Mouse (Mus musculus) forebrain, embryonic 11.5 days (tissue): Measurements from ENCODE around the gene Lrrc4. TPM values are rescaled to one million over a fixed set of nuclear protein-coding genes. Genes with fewer than 3 reads are reported as not detected.
A peak's percentile ranks its signal among the peaks of the same experiment; 100 is the strongest.

Source experiments
- ATAC-seq: fragments of 200-750 bp; cut with Nextera tagmentation; replicated peaks from 2 replicates; pipeline ENCODE4 v1.8.0; 2017; ENCODE audit warnings: moderate TSS enrichment; ENCODE audit not compliant: low FRiP score
- DNase-seq: peaks from one replicate; pipeline ENCODE4 v3.0.0-alpha.2; 2017; ENCODE audit warnings: low spot score
- H3K27ac ChIP-seq: fragments of 300-500 bp; sonication (generic); 2 replicates; pipeline ENCODE4 v1.5.1; 2014; ENCODE audit warnings: low read depth, low read length
- H3K27me3 ChIP-seq: fragments of 300-500 bp; sonication (generic); 2 replicates; pipeline ENCODE4 v1.6.1; 2014; ENCODE audit warnings: mild to moderate bottlenecking, low read length, mixed read lengths; ENCODE audit not compliant: control insufficient read depth, insufficient read depth
- H3K36me3 ChIP-seq: fragments of 300-500 bp; sonication (generic); 2 replicates; pipeline ENCODE4 v1.6.1; 2014; ENCODE audit warnings: mild to moderate bottlenecking, low read length, moderate library complexity, mixed read lengths; ENCODE audit not compliant: control insufficient read depth, insufficient read depth
- H3K4me1 ChIP-seq: fragments of 300-500 bp; sonication (generic); replicated peaks from 2 replicates; pipeline ENCODE4 v1.6.1; 2014; ENCODE audit warnings: low read length, mixed read lengths; ENCODE audit not compliant: control insufficient read depth, insufficient read depth
- H3K4me2 ChIP-seq: fragments of 300-500 bp; sonication (generic); 2 replicates; pipeline ENCODE4 v1.6.1; 2014; ENCODE audit warnings: low read depth, mild to moderate bottlenecking, low read length, moderate library complexity, mixed read lengths; ENCODE audit not compliant: severe bottlenecking
- H3K4me3 ChIP-seq: fragments of 300-500 bp; sonication (generic); 2 replicates; pipeline ENCODE4 v1.5.1; 2014; ENCODE audit warnings: low read depth, low read length
- H3K9ac ChIP-seq: fragments of 300-500 bp; sonication (generic); 2 replicates; pipeline ENCODE4 v1.6.1; 2014; ENCODE audit warnings: low read length
- H3K9me3 ChIP-seq: fragments of 300-500 bp; sonication (generic); 2 replicates; pipeline ENCODE4 v1.6.1; 2016; ENCODE audit warnings: low read length, mixed read lengths; ENCODE audit not compliant: control insufficient read depth
- WGBS: fragments of 180-500 bp; shearing (Covaris S2); extraction: QIAGEN DNeasy Blood & Tissue Kit; methylation state at CpG from one replicate; pipeline ENCODE4 v1.1.7; 2014; 5-methylcytosine and 5-hydroxymethylcytosine counted together
- polyA plus RNA-seq: library from polyadenylated mRNA; unstranded; fragments of >200 nt; fragmentation: Nextera tagmentation; extraction: Ambion mirVana; gene quantifications from 2 replicates; pipeline ENCODE4 v1.2.1, GENCODE M21; 2014

The Lrrc4 gene
- polyA plus RNA-seq, 1 experiment from 2014 or later = 3.6 TPM

- WGBS = 77% methylated on average over 5 of the region's 5 CpGs
These were observed 97.5 kb downstream of the Lrrc4 start for GRCm38 (mm10) chr6:28733884-28734647.

GRCm38 (mm10) chr6:28731246-28731645 lies 100.3 kb downstream of the Lrrc4 start:
- ATAC-seq = no peak
- H3K4me2 ChIP-seq = no peak overlapping the region
- WGBS = 95% methylated on average over 6 of the region's 6 CpGs

More at GRCm38 (mm10) chr6:28733884-28734647, 97.5 kb downstream of the Lrrc4 start:
- Histone ChIP-seq H3K4me1 (peaks cover 10% of the 10 kb centered on the region), H3K9ac (no peak overlapping the region), H3K4me3 (no peak overlapping the region), H3K36me3 (no peaks in the 10 kb centered on the region), H3K9me3 (no peaks in the 10 kb centered on the region), H3K27ac (no peak overlapping the region), H3K27me3 (no peaks in the 10 kb centered on the region), H3K4me2 (no peak overlapping the region)
- DNase-seq (peak; percentile 29), ATAC-seq (no peak)

GRCm38 (mm10) chr6:28729649-28730048 lies 101.9 kb downstream of the Lrrc4 start:
- ATAC-seq (peak; percentile 53; the same call in 1 of the 2 replicates), DNase-seq (no peak)
- Histone ChIP-seq H3K9me3 (no peaks in the 10 kb centered on the region), H3K4me3 (no peak overlapping the region), H3K4me2 (no peak overlapping the region), H3K27me3 (no peaks in the 10 kb centered on the region), H3K36me3 (no peaks in the 10 kb centered on the region), H3K9ac (no peak overlapping the region), H3K27ac (peak overlapping the region; percentile 51; the same call in 1 of the 2 replicates), H3K4me1 (peaks cover 14% of the 10 kb centered on the region)
- WGBS = 27% methylated on average over 2 of the region's 2 CpGs

More at GRCm38 (mm10) chr6:28731246-28731645, 100.3 kb downstream of the Lrrc4 start:
- Histone ChIP-seq H3K4me1 (peaks cover 14% of the 10 kb centered on the region), H3K27ac (no peak overlapping the region), H3K27me3 (no peaks in the 10 kb centered on the region), H3K36me3 (no peaks in the 10 kb centered on the region), H3K9ac (no peak overlapping the region), H3K4me3 (no peak overlapping the region), H3K9me3 (no peaks in the 10 kb centered on the region)
- no peak for DNase-seq

DNA sequence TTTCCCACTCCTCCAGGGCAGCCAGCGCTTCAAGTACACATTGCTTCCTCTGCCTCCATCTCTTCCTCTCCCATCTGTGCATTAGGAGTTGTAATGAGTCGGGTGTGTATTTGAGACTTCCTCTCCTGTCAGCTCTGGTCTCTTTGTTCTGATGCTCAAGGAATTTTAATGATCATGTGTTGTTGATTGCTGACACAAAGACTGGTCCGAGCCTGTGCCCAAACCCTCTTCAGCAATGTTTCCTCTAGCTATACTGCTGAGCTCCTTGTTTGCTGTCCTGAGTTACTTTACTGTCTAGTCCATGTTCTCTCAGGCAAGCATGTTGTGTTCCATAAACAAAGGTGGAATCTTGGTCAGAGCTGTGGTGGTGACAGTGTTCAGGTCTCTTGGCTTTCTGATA lies 102.3 kb downstream of the Lrrc4 start:
- no peak overlapping the region for H3K9ac ChIP-seq
- peak overlapping the region; percentile 51; the same call in 1 of the 2 replicates for H3K27ac ChIP-seq
- H3K9me3 ChIP-seq = no peaks in the 10 kb centered on the region
- ATAC-seq = peak; percentile 55
- peaks cover 14% of the 10 kb centered on the region for H3K4me1 ChIP-seq
- H3K36me3 ChIP-seq = no peaks in the 10 kb centered on the region
- H3K4me2 ChIP-seq = no peak overlapping the region
- DNase-seq = no peak
- no peak overlapping the region for H3K4me3 ChIP-seq
- 33% methylated on average over 3 of the region's 3 CpGs for WGBS
- no peaks in the 10 kb centered on the region for H3K27me3 ChIP-seq

GRCm38 (mm10) chr6:28724776-28725175 lies 106.8 kb downstream of the Lrrc4 start:
- H3K9me3 ChIP-seq = no peaks in the 10 kb centered on the region
- no peaks in the 10 kb centered on the region for H3K36me3 ChIP-seq
- no peak overlapping the region for H3K27ac ChIP-seq
- 59% methylated on average over 5 of the region's 5 CpGs for WGBS
- H3K4me1 ChIP-seq = peaks cover 11% of the 10 kb centered on the region
- H3K4me2 ChIP-seq = no peak overlapping the region
- H3K4me3 ChIP-seq = no peak overlapping the region
- H3K9ac ChIP-seq = no peak overlapping the region
- ATAC-seq = no peak
- no peak for DNase-seq
- no peaks in the 10 kb centered on the region for H3K27me3 ChIP-seq

DNA sequence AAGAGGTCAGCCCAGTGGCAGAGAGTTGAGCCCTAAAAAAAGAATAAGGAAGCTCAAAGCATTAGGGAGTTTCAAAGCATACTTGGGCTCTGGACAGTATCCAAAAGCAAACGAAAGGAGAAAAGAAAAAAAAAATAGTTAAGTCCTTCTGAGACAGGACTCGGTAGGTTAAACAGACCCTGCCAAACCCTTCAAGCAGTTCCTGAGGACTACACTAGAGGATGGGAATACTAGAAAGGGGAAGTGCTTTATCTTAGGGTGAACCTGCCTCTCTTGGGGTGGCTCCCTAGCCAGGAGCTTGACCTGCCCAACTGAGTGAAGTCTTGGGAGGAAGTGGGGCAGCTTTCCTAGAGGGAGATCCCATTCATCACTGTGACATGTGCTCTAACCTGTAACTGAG lies 108.5 kb downstream of the Lrrc4 start:
- Histone ChIP-seq H3K27ac (no peak overlapping the region), H3K4me1 (no peaks in the 10 kb centered on the region), H3K27me3 (no peaks in the 10 kb centered on the region), H3K4me3 (no peak overlapping the region), H3K9ac (no peak overlapping the region), H3K4me2 (no peak overlapping the region), H3K9me3 (no peaks in the 10 kb centered on the region), H3K36me3 (no peaks in the 10 kb centered on the region)
- no peak for DNase-seq
- no peak for ATAC-seq
- WGBS = 75% methylated on average over 2 of the region's 2 CpGs

- no peak overlapping the region for H3K27ac ChIP-seq
- H3K9ac ChIP-seq = no peak overlapping the region
- H3K27me3 ChIP-seq = no peaks in the 10 kb centered on the region
- H3K4me1 ChIP-seq = no peaks in the 10 kb centered on the region
- no peaks in the 10 kb centered on the region for H3K36me3 ChIP-seq
- ATAC-seq (no peak), DNase-seq (no peak)
- no peak overlapping the region for H3K4me3 ChIP-seq
- 97% methylated on average over 9 of the region's 9 CpGs for WGBS
- no peak overlapping the region for H3K4me2 ChIP-seq
- H3K9me3 ChIP-seq = no peaks in the 10 kb centered on the region
These were observed 111.0 kb downstream of the Lrrc4 start for GRCm38 (mm10) chr6:28720391-28721171.

GRCm38 (mm10) chr6:28717845-28718237 lies 113.7 kb downstream of the Lrrc4 start:
- 48% methylated on average over 4 of the region's 4 CpGs for WGBS
- ATAC-seq (no peak), DNase-seq (no peak)

More at GRCm38 (mm10) chr6:28717845-28718237, 113.7 kb downstream of the Lrrc4 start:
- H3K27ac ChIP-seq = no peak overlapping the region
- H3K27me3 ChIP-seq = no peaks in the 10 kb centered on the region
- no peak overlapping the region for H3K9ac ChIP-seq
- H3K4me2 ChIP-seq = no peak overlapping the region
- H3K4me3 ChIP-seq = no peak overlapping the region
- H3K36me3 ChIP-seq = no peaks in the 10 kb centered on the region
- H3K9me3 ChIP-seq = no peaks in the 10 kb centered on the region
- no peaks in the 10 kb centered on the region for H3K4me1 ChIP-seq
